Mouse (Mus musculus): Measurements from ENCODE around the gene Lin28a.

Gene Lin28a

DNA sequence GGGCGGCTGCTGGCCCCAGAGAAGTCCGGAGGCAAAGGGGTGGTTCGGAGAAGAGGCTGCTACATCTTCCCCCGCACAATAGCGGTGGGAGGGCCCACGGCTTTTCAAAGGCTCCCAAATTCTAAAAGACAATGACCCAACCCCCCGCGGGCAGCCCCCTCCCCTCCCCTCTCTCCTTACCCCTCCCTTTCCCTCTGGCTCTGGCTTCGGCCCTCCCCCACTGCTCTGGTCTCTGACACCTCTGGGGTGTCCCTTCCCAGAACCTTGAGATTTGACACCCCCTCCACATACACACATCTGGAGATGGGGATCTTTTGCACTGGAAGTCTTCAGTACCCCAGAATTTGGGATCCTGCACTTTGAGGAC is at the start of gene Lin28a:
Lin28a (minus strand) TSS at position 63 of the 367 bp plus-strand sequence.
- in situ Hi-C loops (cut with MboI; ENCODE audit: low pct_unique_long_range_greater_than_20kb in 1 of 2, low sequenced_read_pairs in 2 of 2, unreplicated experiment in 1 of 2) = no loop called here

DNA sequence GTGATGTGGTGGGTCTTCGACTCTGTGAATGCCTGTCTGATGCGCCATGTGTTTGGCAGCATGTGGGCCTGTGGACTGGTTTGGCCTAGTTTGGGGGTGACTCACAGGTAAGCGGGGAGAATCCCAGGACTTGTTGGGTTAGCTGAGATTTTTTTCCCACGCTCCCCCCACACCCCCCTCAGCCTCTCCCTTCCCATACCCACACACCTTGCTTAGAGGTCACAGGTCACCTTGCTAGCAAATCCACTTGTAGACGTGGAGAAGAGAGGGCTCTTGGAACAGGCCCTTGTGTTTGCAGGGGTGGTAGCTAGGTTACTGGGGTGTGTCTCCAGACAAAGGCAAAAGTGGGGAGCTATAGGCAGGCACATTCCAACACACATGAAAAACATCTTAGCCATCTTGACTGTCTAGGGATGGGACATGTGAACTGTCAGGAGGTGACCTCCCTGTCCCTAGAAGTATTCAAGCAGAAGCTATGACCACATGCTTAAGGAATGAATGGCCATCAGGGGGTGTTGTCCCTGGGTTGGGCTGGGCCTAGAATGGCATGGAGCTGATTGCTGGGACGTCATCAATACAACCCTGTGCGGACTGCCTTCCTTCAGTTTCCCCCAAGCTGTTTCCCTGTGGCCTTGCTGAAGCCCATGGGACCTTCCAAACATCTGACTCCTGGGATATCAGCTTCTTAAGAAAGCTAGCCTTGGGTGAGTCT is 49.3 kb upstream of the Lin28a start:
- in situ Hi-C loops (cut with MboI; ENCODE audit: low pct_unique_long_range_greater_than_20kb in 1 of 2, low sequenced_read_pairs in 2 of 2, unreplicated experiment in 1 of 2) = no loop called here

DNA sequence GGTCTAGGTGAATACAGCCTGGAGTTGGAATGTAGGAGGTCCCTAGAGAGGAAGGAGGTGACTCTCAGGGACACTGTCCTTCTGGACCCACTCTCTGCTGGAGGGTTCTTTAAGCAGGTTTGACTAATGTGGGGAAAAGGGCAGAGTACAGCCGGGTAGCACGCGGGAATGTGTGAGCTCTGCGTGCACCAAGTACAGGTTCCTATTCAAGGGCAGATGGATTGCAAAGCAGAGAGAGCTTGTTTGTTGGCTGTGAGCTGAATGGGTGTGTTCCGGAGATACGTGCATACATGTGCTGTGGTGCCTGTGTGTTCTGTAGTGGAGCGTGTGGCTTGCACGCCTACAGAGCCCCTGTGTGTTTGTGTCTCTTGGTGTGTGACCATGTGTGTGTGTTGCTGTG is 48.7 kb upstream of the Lin28a start:
- in situ Hi-C loops (cut with MboI; ENCODE audit: low pct_unique_long_range_greater_than_20kb in 1 of 2, low sequenced_read_pairs in 2 of 2, unreplicated experiment in 1 of 2) = no loop called here

DNA sequence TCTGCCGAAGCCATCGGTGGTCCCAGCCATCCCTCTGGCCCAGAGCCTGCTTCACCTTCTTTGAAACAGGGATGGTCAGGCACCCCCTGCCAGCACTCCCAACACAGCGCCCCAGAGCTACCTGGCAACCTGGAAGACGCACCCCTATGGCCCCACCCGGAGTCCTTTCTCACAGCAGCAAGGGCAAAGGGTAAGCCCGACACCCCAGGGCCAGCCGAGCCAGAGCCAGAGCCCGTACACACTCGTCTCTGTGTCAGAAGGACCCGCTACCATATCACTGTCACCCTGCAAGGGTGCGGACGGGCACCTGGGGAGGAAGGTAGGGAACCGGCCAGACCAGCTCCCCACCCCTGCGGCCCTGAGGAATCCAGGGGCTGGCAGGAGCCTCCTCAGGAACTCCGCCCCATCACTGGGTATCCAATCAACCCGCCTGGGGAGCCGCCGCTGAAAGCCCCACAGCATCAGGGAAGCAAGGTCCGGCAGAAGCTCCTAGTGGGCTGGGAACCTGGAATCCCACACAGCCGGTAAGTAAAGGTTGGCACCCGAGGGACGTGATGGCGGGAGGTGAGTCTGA is 46.9 kb upstream of the Lin28a start:
- in situ Hi-C loops (cut with MboI; ENCODE audit: low pct_unique_long_range_greater_than_20kb in 1 of 2, low sequenced_read_pairs in 2 of 2, unreplicated experiment in 1 of 2) = no loop called here

DNA sequence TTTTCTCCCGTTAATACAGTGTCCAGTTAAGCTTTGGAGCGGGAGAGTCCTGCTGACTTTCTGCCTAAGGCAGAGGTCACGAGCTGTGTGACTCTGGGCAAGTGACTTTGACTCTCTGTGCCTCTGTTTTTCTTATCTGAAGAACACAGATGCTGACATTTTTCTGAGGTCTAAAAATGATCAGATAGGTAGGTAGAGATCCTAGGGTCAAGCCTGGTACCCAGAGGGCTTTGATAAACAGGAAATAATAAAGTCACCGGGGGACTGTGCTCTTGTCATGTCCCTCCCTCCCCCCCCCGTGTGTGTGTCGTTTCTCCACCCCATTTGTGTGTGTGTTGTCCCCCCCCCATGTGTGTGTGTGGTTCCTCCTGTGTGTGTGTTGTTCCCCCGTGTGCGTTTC is 43.9 kb upstream of the Lin28a start:
- in situ Hi-C loops (cut with MboI; ENCODE audit: low pct_unique_long_range_greater_than_20kb in 1 of 2, low sequenced_read_pairs in 2 of 2, unreplicated experiment in 1 of 2) = no loop called here

DNA sequence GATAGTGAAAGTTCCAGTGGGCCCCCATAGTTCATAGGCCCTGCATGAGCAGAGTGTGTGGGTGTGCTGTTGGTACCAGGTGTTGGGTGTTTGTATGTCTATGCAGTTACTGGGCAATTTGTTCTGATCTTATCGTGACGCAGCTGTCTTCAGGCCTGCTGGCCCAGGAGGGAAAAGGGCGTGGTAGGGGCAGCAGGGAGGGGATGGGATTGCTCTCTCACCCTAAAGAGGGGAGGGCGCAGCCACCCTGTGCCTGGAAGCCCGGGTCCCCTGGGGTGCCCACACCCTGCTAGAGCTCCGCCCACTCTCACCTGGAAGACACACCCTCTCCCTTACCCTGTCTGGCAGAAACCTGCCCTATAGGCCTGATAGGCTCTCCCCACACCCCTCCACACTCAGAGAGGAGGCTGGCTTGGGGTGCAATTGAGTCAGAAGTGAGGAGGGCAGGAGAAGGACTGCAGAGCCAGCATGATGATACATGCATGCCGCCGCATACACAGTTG is 43.4 kb upstream of the Lin28a start:
- in situ Hi-C loops (cut with MboI; ENCODE audit: low pct_unique_long_range_greater_than_20kb in 1 of 2, low sequenced_read_pairs in 2 of 2, unreplicated experiment in 1 of 2) = no loop called here

DNA sequence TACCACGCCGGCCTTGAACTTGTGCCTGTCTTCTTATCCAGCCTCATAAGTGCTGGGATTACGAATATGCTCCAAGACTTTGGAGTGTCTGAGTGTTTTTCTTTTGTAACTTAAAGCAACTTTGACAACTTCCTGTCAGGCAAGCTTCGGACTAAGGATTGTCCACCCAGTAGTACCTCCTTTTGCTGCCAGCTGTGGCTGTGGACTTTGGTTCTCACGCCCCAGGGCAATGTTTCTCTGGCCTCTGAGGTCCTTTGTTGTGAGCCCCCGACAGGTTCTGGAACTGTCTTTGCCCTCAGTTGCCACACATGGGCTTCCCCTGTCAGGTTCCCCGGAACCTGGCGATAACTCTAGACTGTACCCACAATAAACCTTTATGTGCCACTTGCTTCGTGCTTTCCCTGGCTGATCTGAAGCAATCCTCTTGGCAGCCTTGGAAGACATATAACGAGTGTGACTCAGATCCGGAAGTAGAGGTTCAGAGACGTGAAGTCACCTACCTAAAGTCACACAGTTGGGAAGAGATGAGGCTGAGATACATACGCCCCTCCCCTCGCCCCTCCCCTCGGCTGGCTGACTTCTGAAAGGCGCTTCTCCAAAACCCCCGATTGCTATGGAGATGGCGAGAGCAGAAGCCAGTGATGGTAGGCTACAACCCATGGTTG is 42.7 kb upstream of the Lin28a start:
- in situ Hi-C loops (cut with MboI; ENCODE audit: low pct_unique_long_range_greater_than_20kb in 1 of 2, low sequenced_read_pairs in 2 of 2, unreplicated experiment in 1 of 2) = no loop called here

DNA sequence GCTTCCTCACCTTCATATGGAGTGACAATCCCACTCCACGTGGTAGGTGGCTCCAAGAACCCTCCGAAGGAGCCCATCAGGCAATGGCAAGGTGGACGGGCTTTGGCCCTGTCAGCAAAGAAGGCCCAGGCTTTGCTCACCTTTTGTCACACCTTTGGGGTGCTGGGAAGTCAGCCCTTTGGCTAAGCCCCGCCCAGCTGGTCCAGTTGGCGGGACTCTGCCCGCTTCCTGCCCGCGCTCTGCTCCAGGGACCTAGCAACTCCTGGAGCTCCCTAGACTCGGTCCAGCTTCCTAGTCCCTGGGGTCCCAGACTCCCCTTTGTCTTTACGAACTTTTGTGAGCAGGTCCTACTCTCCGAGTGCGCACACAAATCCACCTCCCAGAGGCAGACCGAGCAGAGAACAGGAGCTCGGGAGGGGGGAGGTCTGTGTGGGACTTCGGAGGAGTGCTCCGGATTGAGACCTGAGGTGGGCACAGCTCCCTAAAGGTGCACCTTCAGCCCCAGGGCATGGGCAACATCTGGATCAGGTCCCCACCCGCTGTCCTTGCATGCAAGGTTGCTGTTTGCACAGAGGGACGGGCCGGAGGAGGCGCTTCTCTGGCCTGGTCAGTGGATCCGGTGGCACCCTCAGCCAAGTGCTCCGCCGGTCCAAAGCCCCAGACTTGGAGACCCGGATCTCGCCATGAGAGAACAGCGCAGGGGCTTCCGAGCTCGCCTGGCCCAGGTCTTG is 41.7 kb upstream of the Lin28a start, which contains the start of gene Crybg2:
Crybg2 (plus strand) TSS at position 681 of the 731 bp plus-strand sequence.
- in situ Hi-C loops (cut with MboI; ENCODE audit: low pct_unique_long_range_greater_than_20kb in 1 of 2, low sequenced_read_pairs in 2 of 2, unreplicated experiment in 1 of 2) = no loop called here

DNA sequence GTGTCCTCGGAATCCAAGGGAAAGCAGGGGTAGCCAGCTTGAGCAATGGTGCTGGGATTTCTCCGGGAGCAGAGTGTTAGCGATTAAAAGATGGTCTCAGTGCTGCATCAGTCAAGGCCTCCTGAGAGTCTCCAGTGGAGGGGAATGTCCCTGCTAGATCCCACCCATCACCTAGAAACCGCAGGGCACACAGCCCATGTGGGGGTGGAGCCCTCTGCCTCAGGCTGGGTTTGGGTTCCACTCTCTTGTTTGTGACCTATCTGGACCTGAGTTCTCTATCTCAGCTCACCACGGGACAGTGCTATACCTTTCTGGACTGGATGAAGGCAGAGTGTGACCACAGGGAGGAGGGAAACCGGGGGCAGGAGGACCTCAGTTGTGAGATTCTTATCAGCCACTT is 40.3 kb upstream of the Lin28a start:
- in situ Hi-C loops (cut with MboI; ENCODE audit: low pct_unique_long_range_greater_than_20kb in 1 of 2, low sequenced_read_pairs in 2 of 2, unreplicated experiment in 1 of 2) = no loop called here

DNA sequence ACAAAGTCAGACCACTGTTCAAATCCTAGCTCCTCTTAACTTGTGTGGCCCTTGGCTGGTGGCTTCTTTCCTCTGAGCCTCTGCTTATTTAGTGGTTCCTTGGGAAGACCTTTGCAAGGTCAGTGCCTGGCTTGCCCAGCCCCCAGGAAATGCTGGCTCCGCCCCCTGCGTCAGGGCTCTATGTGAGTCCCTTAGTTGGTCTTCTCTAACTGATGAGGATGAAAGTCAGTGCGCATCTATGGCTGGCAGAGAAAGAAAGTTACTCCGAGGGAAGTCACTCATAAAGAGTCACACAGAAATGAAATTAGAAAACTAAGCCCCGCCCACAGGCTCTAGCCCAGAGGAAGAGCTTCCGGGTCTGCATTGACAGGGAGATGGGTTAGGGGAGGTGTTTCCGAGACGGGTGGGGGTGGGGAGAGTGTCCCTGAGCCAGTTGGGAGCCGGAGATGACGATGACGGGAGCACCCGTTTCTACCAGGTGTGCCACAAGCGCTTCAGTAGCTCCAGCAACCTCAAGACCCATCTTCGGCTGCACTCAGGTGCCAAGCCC is 39.6 kb upstream of the Lin28a start:
- in situ Hi-C loops (cut with MboI; ENCODE audit: low pct_unique_long_range_greater_than_20kb in 1 of 2, low sequenced_read_pairs in 2 of 2, unreplicated experiment in 1 of 2) = no loop called here

DNA sequence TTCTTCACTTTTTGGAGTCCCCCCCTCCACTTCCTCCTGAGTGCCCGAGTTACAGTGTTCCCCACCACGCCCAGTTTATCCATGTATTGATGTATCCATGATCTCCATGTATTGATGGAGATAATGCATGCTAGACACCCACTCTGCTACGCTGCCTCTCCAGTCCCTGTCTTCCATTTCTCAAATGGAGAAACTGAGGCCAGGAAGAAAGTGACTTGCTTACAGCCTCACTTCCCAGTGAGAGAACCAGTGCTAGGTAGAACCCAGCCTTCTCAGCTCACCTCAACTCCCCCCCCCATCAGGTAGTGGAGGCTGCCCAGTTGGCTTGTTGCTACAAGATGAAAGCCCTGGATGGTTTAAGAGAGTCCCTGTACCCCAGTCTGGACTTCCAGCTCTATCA is 34.9 kb upstream of the Lin28a start, which contains the start of gene Zfp683:
Zfp683 (plus strand) TSS at position 301 of the 400 bp plus-strand sequence.
- in situ Hi-C loops (cut with MboI; ENCODE audit: low pct_unique_long_range_greater_than_20kb in 1 of 2, low sequenced_read_pairs in 2 of 2, unreplicated experiment in 1 of 2) = no loop called here

DNA sequence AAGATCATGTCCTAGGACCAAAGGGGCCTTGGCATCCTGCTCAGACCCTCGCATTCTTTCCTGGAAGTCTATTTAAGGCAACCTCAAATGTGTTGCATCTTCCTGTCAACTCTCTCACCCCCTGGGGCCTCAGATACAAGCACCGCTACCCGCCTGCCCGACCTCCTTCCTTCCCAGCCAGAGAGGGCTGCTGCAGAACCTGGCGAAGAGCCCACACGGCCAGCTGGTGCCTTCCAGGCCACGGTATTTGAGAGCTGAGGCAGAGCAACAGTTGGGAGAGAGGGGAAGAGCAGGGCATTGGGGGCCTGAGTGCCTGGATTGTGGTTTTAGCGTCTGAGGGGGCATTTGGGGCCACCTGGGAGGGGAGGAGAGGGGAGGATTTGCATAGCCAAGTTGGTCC is 33.9 kb upstream of the Lin28a start:
- in situ Hi-C loops (cut with MboI; ENCODE audit: low pct_unique_long_range_greater_than_20kb in 1 of 2, low sequenced_read_pairs in 2 of 2, unreplicated experiment in 1 of 2) = no loop called here

DNA sequence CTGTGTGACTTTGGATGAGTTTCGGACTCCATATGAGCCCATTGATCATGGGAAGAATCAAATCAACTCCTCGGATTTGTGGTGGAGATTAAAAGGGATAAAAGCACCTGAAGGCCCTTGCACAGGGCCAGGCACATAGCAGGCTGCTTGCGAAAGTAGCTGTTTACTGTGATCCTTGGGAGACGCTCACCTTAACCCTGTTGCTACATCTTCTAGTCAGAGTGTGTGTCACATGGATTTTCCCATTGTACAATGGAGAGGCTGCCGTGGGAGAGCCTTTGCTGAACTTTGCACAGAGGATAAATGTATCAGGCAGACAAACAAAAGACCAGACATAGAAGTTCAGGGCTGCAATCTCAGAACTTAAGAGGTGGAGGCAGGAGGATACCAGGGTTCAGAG is 33.3 kb upstream of the Lin28a start:
- in situ Hi-C loops (cut with MboI; ENCODE audit: low pct_unique_long_range_greater_than_20kb in 1 of 2, low sequenced_read_pairs in 2 of 2, unreplicated experiment in 1 of 2) = no loop called here

DNA sequence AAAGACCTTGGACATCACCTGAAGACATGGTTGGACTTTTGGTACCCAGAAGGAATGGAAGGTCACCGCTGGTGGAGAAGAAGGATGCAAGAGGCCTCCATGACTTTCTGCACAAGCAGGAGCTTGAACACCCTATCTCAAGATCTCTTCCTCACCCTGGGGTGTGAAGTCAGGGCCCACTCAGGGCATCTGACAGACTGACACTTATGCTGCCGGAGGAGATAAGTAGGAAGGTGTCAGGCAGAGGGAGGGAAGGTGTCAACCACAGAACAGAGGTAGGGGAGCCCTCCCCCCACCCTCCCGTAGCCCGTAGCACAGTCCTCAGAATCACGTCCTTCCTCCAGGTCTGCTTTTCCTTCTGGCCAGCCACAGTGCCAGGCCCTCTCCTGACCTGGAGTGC is 29.0 kb upstream of the Lin28a start:
- in situ Hi-C loops (cut with MboI; ENCODE audit: low pct_unique_long_range_greater_than_20kb in 1 of 2, low sequenced_read_pairs in 2 of 2, unreplicated experiment in 1 of 2) = no loop called here

DNA sequence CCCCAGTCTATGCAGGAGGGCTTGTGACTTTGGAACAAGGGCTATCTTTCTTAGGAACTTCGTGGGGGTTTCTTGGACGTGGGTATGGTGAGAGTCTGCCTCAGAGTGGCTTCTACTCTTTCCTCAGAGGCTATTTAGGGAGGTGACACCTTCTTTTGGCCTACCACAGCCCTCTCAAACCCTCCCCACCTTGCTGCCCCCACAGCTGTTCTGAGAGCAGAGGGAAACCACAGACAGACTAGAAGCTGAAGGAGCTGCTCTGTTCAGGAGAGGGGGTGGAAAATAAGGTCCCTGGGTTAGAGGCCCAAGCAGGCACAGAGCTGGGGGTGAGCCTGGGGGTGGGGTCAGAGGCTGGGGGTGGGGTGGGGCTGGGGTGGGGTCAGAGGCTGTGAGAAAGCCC is 24.4 kb upstream of the Lin28a start:
- in situ Hi-C loops (cut with MboI; ENCODE audit: low pct_unique_long_range_greater_than_20kb in 1 of 2, low sequenced_read_pairs in 2 of 2, unreplicated experiment in 1 of 2) = no loop called here

DNA sequence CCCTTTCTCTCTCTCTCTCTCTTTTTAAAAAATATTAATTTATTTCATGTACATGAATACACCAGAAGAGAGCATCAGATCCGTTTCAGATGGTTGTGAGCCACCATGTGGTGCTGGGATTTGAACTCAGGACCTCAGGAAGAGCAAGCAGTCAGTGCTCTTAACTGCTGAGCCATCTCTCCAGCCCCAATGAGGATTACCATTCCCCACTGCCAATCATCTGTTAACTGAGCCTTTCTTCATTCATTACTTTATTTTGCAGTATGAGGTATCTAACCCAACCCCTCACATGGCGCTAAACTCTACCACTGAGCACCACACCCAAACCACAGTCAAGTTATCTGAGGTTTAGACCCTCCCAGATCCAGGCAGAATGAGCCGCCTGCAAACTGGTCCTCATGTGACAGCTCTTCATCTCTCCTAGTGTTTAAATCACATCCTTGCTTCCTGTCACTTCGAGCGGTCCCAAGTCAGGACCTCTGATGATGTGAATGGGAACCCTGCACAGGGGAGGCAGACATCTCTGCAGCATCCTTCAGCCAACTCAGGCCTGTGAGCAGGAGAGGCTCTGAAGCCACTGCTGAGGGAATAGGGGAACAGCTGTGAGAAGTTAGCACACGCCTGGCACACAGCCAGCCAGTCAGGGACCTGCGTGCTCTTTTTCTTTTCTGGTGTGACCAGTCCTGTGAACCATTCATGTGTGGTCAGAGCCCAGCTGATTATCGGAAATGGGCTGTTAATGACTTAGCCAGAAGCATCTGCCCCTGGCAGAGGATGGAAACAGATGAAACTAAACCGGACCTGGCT is 22.9 kb upstream of the Lin28a start:
- in situ Hi-C loops (cut with MboI; ENCODE audit: low pct_unique_long_range_greater_than_20kb in 1 of 2, low sequenced_read_pairs in 2 of 2, unreplicated experiment in 1 of 2) = no loop called here

DNA sequence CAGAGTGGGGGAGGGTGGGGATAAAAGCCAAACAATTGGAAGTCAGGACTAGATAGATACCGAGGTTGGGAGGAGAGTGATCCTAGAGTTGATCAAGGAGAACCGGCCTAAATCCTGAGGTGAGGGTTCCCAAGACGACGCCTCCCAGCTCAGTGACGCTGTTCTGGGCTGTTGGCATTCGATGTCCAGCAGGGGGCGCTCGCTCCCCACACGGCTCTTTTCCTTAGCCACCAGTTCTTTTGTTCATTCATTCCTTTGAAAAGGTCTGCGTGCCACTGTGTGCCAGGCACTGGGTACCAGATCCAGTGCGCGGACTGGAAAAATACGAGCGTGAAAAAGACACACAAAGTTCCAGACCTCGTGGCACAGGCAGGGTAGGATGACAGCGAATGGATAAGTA is 17.3 kb upstream of the Lin28a start:
- in situ Hi-C loops (cut with MboI; ENCODE audit: low pct_unique_long_range_greater_than_20kb in 1 of 2, low sequenced_read_pairs in 2 of 2, unreplicated experiment in 1 of 2) = loop anchor here in 1 of 2 experiments (5.0 kb wide), 1 partner anchor 36 kb away; no protein-coding TSS in a partner anchor

DNA sequence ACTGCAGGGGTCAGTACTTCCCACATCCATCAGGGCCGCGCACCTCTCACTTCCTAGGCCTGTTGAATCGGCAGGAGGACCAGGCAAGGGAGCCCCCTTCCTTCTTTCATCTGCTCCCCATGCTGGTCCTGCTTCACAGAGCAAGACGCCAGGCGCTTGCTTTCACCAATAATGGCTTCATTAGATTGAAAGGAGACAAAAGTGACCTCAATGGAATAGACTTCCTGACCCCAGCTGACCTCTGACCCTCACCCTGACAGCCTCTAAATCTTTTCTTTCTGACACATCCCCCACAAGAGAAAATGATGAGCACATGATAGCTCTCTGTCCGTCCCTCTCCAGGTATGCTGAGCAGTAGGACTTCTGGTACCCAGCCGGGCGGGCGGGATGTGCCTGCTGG is 7.2 kb upstream of the Lin28a start:
- in situ Hi-C loops (cut with MboI; ENCODE audit: low pct_unique_long_range_greater_than_20kb in 1 of 2, low sequenced_read_pairs in 2 of 2, unreplicated experiment in 1 of 2) = no loop called here

Data from mouse embryonic stem cell (cell line).